Mouse (Mus musculus): ENCODE data around the gene Plekhg1.

The Plekhg1 gene

DNA sequence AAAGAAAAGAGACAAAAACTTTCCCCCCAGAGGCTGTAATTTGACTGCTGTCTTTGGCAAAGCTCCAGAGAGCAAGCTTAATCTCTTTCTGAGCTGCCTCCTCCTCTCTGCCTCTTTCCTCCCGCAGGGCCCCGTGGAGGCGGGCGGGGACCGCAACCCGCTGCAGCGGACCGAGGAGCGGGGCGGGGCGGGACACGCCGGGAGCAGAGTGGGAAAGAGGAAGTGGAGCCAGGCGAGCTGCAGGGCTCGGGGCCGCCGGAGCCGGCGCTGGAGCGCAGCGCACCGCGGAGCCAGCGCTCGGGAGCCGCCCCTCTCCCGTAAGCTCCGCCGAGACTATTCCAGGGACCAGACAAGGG lies at the start of gene Plekhg1:
Gene Plekhg1 (plus strand): TSS at position 217 of the 356 bp plus-strand sequence.
- DNase-seq (ENCODE audit: low spot score in 2 of 2), result peak; percentile 42 to 56

- no peak for DNase-seq (ENCODE audit: low spot score in 2 of 2)
These were observed 47.4 kb upstream of the Plekhg1 start for GRCm38 (mm10) chr10:3692791-3693190.

- DNase-seq (ENCODE audit: low spot score in 2 of 2), result no peak
These were observed 46.4 kb upstream of the Plekhg1 start for GRCm38 (mm10) chr10:3693699-3694280.

DNA sequence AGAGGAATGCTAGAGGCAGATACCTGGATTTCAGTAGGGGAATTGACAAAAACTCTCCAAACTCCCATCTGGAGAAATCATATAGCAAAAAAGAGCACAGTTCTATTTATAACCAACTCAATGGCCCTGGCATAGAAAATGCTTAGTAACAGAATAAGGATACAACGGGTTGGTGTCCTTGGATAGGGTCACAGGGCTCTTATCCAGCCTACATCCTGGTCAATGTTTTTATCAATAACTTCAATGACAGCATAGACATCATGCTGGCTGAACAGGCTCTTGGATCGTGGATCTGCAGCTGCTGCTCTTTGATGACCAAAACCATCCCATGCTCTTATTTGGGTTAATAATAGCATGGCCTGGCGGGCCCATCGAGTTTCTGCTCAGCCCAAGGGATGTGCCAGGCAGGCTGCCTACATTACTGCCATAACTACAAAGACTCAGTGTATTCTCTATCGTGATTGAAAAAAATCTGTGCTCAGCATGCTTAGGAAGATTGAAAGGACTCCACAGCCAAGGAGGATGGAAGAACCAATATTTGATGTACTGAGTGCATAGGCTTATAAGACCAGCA lies 44.7 kb upstream of the Plekhg1 start:
- DNase-seq (ENCODE audit: low spot score in 2 of 2), result no peak

- peak; percentile 14 to 30 for DNase-seq (ENCODE audit: low spot score in 2 of 2)
These were observed 43.3 kb upstream of the Plekhg1 start for GRCm38 (mm10) chr10:3696727-3697348.

GRCm38 (mm10) chr10:3697500-3697899 lies 42.7 kb upstream of the Plekhg1 start:
- DNase-seq (ENCODE audit: low spot score in 2 of 2), result no peak

DNA sequence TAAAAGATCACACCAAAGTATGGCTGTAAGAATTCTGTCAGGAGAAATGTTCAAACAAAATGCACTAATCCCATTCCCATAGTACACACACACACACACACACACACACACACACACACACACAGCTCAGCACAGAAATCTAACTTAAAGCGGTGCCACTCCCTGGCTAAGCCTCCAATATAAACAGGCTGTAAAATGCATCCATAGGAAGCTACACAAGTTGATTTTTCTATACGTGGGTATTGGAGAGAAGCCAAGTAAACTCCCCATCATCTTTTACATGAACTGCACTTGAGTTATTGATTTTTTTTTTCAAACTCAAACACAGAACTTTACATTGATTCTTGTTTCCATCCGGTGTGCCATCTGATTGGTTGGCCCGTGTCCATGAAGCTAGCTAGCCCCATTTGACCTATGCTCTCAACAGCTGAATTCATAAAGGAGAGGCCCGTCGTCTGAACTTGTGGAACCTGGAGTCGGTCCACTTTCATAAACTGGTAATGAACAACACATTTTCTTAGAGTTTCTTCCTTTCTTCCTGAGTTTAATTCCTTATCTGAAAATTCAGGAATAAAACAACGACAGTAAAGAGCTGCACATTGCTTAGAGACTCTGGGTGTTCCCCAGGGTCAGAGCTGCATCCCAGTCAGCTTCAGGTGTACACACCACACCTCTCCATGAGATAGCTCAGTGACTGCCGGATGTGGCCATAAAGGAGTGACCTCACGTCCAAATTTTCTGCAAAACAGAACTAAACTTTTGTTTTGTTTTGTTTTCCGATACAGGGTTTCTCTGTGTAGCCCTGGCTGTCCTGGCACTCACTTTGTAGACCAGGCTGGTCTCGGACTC lies 39.7 kb upstream of the Plekhg1 start:
- DNase-seq (ENCODE audit: low spot score in 2 of 2), result no peak

DNA sequence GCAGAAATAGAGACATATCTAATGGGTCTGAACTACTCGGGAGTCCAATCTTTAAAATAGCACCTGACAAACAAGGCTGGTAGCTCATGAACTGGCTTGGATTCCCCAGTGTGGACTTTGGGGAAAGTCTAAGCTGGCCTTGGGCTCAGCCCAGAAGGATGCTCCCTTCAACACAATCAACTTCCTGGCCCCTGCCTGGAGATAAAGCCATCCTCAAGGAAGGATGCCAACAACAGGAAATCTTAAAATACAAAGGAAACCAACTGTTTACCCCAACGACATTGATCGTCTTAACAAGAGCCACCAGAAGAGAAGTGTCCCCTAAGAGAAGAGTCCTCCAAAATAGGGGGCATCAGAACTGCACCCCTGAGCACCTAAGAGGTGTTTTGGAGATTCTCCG lies 38.3 kb upstream of the Plekhg1 start:
- no peak for DNase-seq (ENCODE audit: low spot score in 2 of 2)

DNA sequence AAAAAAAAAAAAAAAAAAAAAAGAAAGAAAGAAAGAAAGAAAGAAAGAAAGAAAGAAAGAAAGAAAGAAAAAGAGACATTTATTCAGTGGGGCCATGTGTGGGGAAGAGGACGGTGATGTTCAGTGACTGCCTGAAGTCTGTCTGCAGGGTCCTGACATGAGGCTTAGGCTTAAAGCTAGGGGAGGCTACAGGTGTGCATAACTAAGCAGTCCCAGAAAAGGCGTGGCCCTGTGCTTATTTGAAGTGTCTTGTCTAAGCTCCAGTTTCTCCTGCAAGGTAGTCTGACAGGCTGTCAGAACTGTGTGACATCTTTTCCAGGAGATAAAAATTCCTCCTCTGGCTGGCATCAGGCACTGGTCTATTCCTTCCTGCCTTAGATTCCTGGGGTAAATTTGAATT lies 37.6 kb upstream of the Plekhg1 start:
- DNase-seq (ENCODE audit: low spot score in 2 of 2), result no peak

DNA sequence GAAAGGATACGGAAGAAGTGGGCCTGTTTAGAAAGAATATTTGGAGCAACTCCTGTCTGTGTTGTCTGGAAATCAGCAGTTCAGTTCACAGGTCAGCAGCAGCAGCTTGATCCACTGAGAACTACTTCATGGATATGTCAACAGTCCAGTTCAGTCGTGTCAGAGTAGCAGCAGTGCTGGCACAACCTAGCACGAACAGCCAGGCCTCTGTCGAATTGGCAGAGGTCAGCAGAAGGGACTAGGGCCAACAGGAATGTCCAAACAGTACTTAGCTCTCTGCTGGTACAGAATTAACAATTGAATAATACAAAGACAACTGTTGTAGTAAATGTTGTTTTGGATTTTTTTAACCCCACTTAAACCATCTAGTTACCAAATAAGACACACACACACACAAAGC lies 33.9 kb upstream of the Plekhg1 start:
- no peak for DNase-seq (ENCODE audit: low spot score in 2 of 2)

- DNase-seq (ENCODE audit: low spot score in 2 of 2), result no peak
These were observed 30.1 kb upstream of the Plekhg1 start for GRCm38 (mm10) chr10:3710081-3710480.

GRCm38 (mm10) chr10:3715302-3715943 lies 24.7 kb upstream of the Plekhg1 start:
- DNase-seq (ENCODE audit: low spot score in 2 of 2), result no peak

DNA sequence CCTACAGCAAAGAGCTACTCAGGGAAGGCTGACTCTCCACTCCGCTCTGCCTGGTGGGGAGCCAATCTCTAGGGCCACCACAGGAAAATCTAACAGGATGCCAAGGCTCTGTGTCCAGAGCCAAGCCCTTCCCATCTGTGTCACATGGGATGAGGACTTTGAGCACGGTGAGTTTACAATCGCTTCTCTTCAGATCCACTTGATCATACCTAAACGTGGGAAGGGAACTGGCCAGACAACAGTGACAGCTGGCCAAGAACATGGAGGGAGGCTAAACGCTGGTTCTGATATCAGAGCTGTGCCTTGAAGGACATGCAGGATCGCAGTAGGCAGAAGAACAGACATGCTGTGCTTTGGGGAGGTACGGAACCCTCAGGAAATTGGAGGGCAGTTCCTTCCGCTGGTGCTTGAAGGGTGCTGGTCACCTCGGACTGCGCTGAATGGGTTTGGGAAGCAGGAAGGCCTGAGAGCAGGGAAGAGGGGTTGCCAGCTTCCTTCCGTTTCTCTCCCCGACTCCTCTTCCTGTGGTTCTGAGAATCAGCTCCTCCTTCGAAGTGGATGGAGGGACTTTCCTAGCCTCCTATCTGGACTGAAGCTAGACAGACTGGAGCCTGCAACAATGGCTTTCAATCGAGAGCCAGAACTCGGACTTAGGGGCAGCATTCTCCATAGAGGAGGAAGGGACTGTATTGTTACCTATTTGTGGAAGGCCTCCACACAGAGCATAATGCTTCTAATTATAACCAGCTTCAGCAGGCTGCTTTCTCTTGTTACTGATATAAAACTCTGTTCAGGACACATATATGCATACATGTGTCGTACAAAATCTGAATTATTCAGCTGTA lies 21.9 kb upstream of the Plekhg1 start:
- DNase-seq (ENCODE audit: low spot score in 2 of 2), result peak; percentile 24 to 37

DNA sequence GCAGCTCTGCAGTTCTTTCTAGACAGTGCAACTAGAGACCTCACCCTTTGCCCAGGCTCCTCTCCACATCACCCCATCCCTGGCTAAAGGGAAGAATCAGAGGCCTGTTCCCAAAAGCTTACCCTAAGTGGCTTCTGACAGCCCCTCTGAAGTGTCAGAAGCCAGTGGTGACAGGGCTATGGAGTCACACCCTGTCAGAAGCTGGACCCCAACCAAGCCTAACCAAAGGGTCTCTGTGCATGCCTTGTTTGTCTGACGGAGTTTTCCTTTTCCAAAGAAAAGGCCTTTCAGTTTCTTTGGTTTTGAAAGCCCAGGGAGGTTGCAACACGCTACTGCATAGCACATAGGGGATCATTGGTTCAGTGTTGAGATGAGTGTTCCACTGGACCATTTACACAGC lies 19.9 kb upstream of the Plekhg1 start:
- DNase-seq (ENCODE audit: low spot score in 2 of 2), result no peak

DNA sequence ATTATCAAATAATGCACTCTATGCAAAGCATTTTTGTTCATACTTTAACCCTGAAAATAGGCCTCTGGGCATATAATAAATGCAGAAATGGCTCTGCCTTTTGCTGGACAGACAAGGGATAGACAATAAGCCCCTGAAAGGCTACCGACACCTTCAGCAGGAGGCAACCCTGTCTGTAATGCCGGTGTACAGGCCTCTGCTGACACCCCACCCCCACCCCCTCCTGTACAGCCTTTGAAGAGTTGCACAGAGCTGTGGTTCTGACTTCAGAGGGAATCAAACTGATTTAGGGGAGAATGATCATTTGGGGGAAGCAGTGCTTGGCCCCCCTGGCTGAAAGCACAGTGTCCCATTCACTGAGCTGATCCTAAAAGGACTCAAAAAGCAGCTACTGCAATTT lies 17.8 kb upstream of the Plekhg1 start:
- no peak for DNase-seq (ENCODE audit: low spot score in 2 of 2)

DNA sequence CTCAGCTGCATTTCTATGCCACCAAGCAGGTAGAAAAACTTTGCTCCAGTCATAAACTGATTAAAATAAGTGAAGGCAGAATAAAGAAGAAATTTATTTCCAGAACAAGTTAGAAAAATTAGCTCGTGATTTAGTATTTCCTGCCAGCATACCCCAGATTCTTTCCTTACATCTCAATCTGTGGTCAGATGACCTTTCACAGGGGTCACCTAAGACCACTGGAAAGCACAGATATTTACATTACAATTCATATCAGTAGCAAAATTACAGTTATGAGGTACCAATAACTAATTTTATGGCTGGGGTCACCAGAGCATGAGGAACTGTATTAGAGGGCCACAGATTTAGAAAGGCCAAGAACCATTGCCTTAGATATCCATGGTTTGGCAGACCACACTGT lies 15.5 kb upstream of the Plekhg1 start:
- no peak for DNase-seq (ENCODE audit: low spot score in 2 of 2)

DNA sequence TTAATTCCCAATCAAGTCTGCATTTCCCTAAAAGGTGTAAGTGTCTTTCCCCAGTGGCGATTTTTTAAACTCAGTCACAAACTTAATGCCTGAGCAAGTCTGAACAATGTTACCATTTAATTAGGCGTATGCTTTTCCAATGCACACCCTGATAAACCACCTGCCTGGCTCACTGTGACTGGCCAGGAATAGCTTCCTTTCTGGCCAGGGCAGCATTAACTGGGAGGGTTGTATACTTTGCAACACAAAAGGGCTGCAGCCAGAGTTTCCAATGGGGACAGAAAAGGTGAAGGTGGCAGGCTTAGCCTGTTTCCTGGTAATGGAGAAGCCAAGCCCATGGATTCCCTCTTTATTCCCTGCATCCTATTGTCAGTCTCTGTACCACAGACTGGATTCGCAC lies 10.5 kb upstream of the Plekhg1 start:
- no peak for DNase-seq (ENCODE audit: low spot score in 2 of 2)

- DNase-seq (ENCODE audit: low spot score in 2 of 2), result no peak
These were observed 9.8 kb upstream of the Plekhg1 start for GRCm38 (mm10) chr10:3730314-3730713.

GRCm38 (mm10) chr10:3737034-3737433 lies 3.1 kb upstream of the Plekhg1 start:
- no peak for DNase-seq (ENCODE audit: low spot score in 2 of 2)

DNA sequence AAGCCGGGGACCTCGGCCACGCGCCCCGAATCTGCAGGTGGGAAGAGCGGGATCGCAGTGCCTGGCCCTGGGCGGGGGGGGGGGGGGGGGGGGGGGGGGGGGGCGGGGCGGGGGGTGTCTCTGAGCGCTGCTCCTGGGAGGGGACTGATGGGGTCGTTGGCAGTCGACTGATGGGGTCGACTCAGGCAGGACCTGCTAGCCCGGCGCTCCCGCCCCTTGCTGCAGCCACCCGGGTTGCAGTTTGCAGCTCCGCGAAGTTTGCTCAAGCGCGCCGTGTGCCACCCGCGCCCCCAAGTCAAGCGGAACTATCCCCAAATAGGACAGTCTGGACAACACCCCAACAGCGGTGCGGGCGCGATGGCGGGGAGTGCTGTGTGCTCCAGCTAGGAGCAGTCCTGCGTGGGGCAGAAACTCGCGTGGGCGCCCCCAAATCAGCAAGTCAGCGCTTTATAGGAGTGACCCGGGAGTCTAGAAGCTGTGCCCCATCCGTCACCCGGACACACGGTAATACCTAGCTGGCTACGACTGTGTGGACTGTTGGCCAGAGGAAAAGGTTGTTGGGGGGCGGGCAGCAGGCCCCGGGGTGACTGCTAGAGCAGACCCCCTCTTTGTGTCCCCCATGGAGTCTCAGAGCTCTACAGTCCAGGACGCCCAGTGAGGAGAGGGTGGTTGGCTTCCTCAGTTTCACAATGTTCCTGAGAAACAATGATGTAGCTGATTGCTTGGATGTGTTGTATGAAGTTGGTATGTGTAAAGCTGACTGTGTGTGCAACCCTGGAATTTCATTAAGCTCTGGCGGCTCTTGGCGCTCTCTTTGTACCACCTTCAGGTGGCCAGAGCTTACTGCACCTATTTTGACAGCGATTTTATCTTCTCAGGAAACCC lies 582 bp downstream of the Plekhg1 start:
- peak in 1 of 2 experiments; percentile 14 for DNase-seq (ENCODE audit: low spot score in 2 of 2)

Measured in frontal cortex, postnatal 14 days (tissue).